Mouse (Mus musculus): ENCODE results near the gene Wnt9a. TPM values are rescaled to one million over a fixed set of nuclear protein-coding genes. Genes with fewer than 3 reads are reported as not detected.

Wnt9a gene
- total and polyA plus RNA-seq, 2 experiments from 2014 or later: 2.3 to 5.6 TPM

DNA sequence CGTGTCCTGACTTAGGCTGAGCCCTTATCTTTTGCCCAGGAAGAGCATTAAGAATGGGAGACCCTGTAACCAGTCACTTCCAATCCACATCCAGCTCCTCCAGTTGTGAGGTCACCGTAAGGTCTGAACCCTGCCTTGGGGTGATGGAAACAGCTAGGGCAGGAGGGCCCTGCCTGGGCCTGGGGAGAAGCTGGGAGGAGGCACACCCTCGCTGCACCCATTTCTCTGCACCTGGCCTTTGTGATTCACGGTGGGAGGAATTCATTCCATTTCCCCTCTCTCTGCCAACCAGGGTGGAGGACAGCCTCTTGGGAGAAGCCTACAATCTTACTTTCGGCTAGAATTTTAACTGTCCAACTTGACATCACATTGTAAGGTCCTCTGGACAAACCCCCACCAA, 24.6 kb upstream of the Wnt9a start:
- Histone ChIP-seq H3K27ac (ENCODE audit: low read depth, low read length) (no peak overlapping the region), H3K4me3 (ENCODE audit: low read depth, low read length) (no peak overlapping the region), H3K4me2 (ENCODE audit: low read depth, low read length, poor library complexity, severe bottlenecking) (no peak overlapping the region), H3K27me3 (ENCODE audit: insufficient read depth, low read length) (peaks cover 19% of the 10 kb centered on the region), H3K9ac (replicated peaks; ENCODE audit: low read length, poor library complexity, severe bottlenecking) (no peak overlapping the region), H3K9me3 (ENCODE audit: low read length) (no peaks in the 10 kb centered on the region), H3K4me1 (ENCODE audit: insufficient read depth, low read length) (no peaks in the 10 kb centered on the region), H3K36me3 (ENCODE audit: insufficient read depth, low read length) (no peaks in the 10 kb centered on the region)
- no peak for ATAC-seq (ENCODE audit: low FRiP score)
- no peak for DNase-seq (ENCODE audit: low spot score)
- no peak for TF ChIP-seq CTCF (IDR thresholded peaks at IDR 0.05)
- WGBS: 82% methylated on average over 5 of the region's 5 CpGs

- Histone ChIP-seq H3K9ac (replicated peaks; ENCODE audit: low read length, poor library complexity, severe bottlenecking) (no peak overlapping the region), H3K4me3 (ENCODE audit: low read depth, low read length) (no peak overlapping the region), H3K27me3 (ENCODE audit: insufficient read depth, low read length) (peaks cover 28% of the 10 kb centered on the region), H3K4me2 (ENCODE audit: low read depth, low read length, poor library complexity, severe bottlenecking) (no peak overlapping the region), H3K9me3 (ENCODE audit: low read length) (no peaks in the 10 kb centered on the region), H3K27ac (ENCODE audit: low read depth, low read length) (no peak overlapping the region), H3K4me1 (ENCODE audit: insufficient read depth, low read length) (no peaks in the 10 kb centered on the region), H3K36me3 (ENCODE audit: insufficient read depth, low read length) (no peaks in the 10 kb centered on the region)
- TF ChIP-seq CTCF (IDR thresholded peaks at IDR 0.05): no peak
- no peak for ATAC-seq (ENCODE audit: low FRiP score)
- WGBS: 70% methylated on average over 10 of the region's 10 CpGs
- DNase-seq (ENCODE audit: low spot score): peak; percentile 74
These were observed 23.8 kb upstream of the Wnt9a start for GRCm38 (mm10) chr11:59282933-59283332.

- Histone ChIP-seq H3K4me1 (ENCODE audit: insufficient read depth, low read length) (0 out of 2 replicates have a peak, but pooled peaks cover 4% of the 10 kb centered on the region), H3K4me3 (ENCODE audit: low read depth, low read length) (no peak overlapping the region), H3K9ac (replicated peaks; ENCODE audit: low read length, poor library complexity, severe bottlenecking) (no peak overlapping the region), H3K9me3 (ENCODE audit: low read length) (no peaks in the 10 kb centered on the region), H3K27me3 (ENCODE audit: insufficient read depth, low read length) (peaks cover 40% of the 10 kb centered on the region), H3K4me2 (ENCODE audit: low read depth, low read length, poor library complexity, severe bottlenecking) (no peak overlapping the region), H3K27ac (ENCODE audit: low read depth, low read length) (no peak overlapping the region), H3K36me3 (ENCODE audit: insufficient read depth, low read length) (no peaks in the 10 kb centered on the region)
- no peak for TF ChIP-seq CTCF (IDR thresholded peaks at IDR 0.05)
- WGBS: 26% methylated on average over 14 of the region's 14 CpGs
- DNase-seq (ENCODE audit: low spot score): no peak
- ATAC-seq (ENCODE audit: low FRiP score): no peak
These were observed 22.6 kb upstream of the Wnt9a start for GRCm38 (mm10) chr11:59284146-59284545.

- H3K27ac ChIP-seq (ENCODE audit: low read depth, low read length): no peak overlapping the region
- H3K4me3 ChIP-seq (ENCODE audit: low read depth, low read length): peak overlapping the region; percentile 18; the same call in 1 of the 2 replicates
- TF ChIP-seq CTCF (IDR thresholded peaks at IDR 0.05): no peak
- H3K9ac ChIP-seq (replicated peaks; ENCODE audit: low read length, poor library complexity, severe bottlenecking): no peak overlapping the region
- DNase-seq (ENCODE audit: low spot score) (no peak), ATAC-seq (ENCODE audit: low FRiP score) (no peak)
- H3K27me3 ChIP-seq (ENCODE audit: insufficient read depth, low read length): peaks cover 82% of the 10 kb centered on the region
- peak overlapping the region; percentile 39; the same call in 1 of the 2 replicates for H3K4me2 ChIP-seq (ENCODE audit: low read depth, low read length, poor library complexity, severe bottlenecking)
- WGBS: 2% methylated on average over 23 of the region's 25 CpGs
- H3K4me1 ChIP-seq (ENCODE audit: insufficient read depth, low read length): peaks cover 8% of the 10 kb centered on the region; the same call in 1 of the 2 replicates
- H3K9me3 ChIP-seq (ENCODE audit: low read length): no peaks in the 10 kb centered on the region
- H3K36me3 ChIP-seq (ENCODE audit: insufficient read depth, low read length): no peaks in the 10 kb centered on the region
These were observed 17.0 kb upstream of the Wnt9a start for GRCm38 (mm10) chr11:59289706-59290105.

- TF ChIP-seq CTCF (IDR thresholded peaks at IDR 0.05): no peak
- Histone ChIP-seq H3K4me3 (ENCODE audit: low read depth, low read length) (peak within 1 kb of the TSS; percentile 30), H3K27ac (ENCODE audit: low read depth, low read length) (no peak within 1 kb of the TSS), H3K9ac (replicated peaks; ENCODE audit: low read length, poor library complexity, severe bottlenecking) (0 out of 2 replicates have a peak within 1 kb of the TSS, but pooled peaks have one; percentile 4), H3K27me3 (ENCODE audit: insufficient read depth, low read length) (peaks cover 79% of the 10 kb centered on the region), H3K4me1 (ENCODE audit: insufficient read depth, low read length) (peaks cover 8% of the 10 kb centered on the region; the same call in 1 of the 2 replicates), H3K36me3 (ENCODE audit: insufficient read depth, low read length) (no peaks in the 10 kb centered on the region), H3K9me3 (ENCODE audit: low read length) (no peaks in the 10 kb centered on the region), H3K4me2 (ENCODE audit: low read depth, low read length, poor library complexity, severe bottlenecking) (peak within 1 kb of the TSS; percentile 55)
- ATAC-seq (ENCODE audit: low FRiP score) (no peak), DNase-seq (ENCODE audit: low spot score) (no peak)
- WGBS: under 1% methylated on average over 23 of the region's 60 CpGs
These were observed 15.9 kb upstream of the Wnt9a start, which contains the start of gene Wnt3a for GRCm38 (mm10) chr11:59290702-59291303. Gene Wnt3a, minus strand, starts transcription at chr11:59290752.

GRCm38 (mm10) chr11:59293616-59294015, 13.1 kb upstream of the Wnt9a start:
- peak; percentile 64 for TF ChIP-seq CTCF (IDR thresholded peaks at IDR 0.05)
- no peaks in the 10 kb centered on the region for H3K36me3 ChIP-seq (ENCODE audit: insufficient read depth, low read length)
- H3K27ac ChIP-seq (ENCODE audit: low read depth, low read length): no peak overlapping the region
- WGBS: 25% methylated on average over 7 of the region's 7 CpGs
- H3K9me3 ChIP-seq (ENCODE audit: low read length): no peaks in the 10 kb centered on the region
- ATAC-seq (ENCODE audit: low FRiP score) (no peak), DNase-seq (ENCODE audit: low spot score) (no peak)
- peaks cover 8% of the 10 kb centered on the region; the same call in 1 of the 2 replicates for H3K4me1 ChIP-seq (ENCODE audit: insufficient read depth, low read length)
- no peak overlapping the region for H3K4me3 ChIP-seq (ENCODE audit: low read depth, low read length)
- no peak overlapping the region for H3K4me2 ChIP-seq (ENCODE audit: low read depth, low read length, poor library complexity, severe bottlenecking)
- no peak overlapping the region for H3K9ac ChIP-seq (replicated peaks; ENCODE audit: low read length, poor library complexity, severe bottlenecking)
- peaks cover 65% of the 10 kb centered on the region for H3K27me3 ChIP-seq (ENCODE audit: insufficient read depth, low read length)

Measured in midbrain, postnatal 0 days (tissue).